Mouse (Mus musculus): ENCODE results near the gene Galk1. TPM values are rescaled to one million over a fixed set of nuclear protein-coding genes. Genes with fewer than 3 reads are reported as not detected.

The Galk1 gene
- polyA plus RNA-seq, 1 experiment from 2014 or later: 164 TPM

DNA sequence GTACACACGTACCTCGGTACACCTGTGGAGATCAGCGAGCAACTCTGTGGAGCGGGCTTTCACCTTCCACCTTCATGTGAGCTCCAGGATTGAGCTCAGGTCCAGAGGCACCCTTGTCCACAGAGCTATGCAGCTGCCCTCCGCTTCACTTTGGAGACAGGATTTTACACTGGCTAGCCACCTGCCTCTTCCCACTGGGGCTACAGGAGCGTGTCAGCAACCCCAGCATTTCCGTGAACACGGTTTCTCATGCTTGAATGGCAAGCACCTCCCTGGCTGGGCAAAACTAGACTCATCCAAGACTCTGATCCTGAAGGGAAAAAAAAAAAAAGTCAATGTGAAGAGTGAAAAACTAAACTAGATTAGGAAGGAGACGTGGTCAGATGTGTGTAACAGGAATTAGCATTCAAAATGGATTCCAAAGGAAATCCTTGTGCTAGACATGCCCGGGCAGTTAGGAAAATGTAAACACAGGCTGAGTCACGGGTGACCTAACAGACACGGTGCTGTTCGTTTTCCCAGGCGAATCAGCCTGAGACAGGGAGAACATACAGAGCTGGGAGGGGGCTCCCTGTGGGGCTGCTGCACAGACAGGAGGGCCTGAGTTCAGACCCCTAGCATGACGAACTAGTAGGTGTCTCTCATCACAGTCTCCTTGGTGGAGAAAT lies 42.4 kb downstream of the Galk1 start:
- Histone ChIP-seq H3K27me3 (peaks cover 23% of the 10 kb centered on the region), H3K4me2 (no peak overlapping the region), H3K4me1 (replicated peaks) (peaks cover 23% of the 10 kb centered on the region), H3K27ac (no peak overlapping the region), H3K4me3 (replicated peaks) (no peak overlapping the region), H3K9me3 (replicated peaks) (no peaks in the 10 kb centered on the region), H3K9ac (no peak overlapping the region), H3K36me3 (peaks cover 19% of the 10 kb centered on the region)
- DNase-seq: no peak
- ATAC-seq (ENCODE audit: low read depth): no peak
- 67% methylated on average over 15 of the region's 15 CpGs for WGBS (ENCODE audit: insufficient replicate concordance)

GRCm38 (mm10) chr11:115968731-115969405 lies 43.7 kb downstream of the Galk1 start:
- H3K9ac ChIP-seq: no peak overlapping the region
- no peak overlapping the region for H3K27ac ChIP-seq
- no peak for ATAC-seq (ENCODE audit: low read depth)
- H3K4me2 ChIP-seq: no peak overlapping the region
- 56% methylated on average over 5 of the region's 5 CpGs for WGBS (ENCODE audit: insufficient replicate concordance)
- peaks cover 25% of the 10 kb centered on the region for H3K4me1 ChIP-seq (replicated peaks)
- H3K9me3 ChIP-seq (replicated peaks): no peaks in the 10 kb centered on the region
- H3K4me3 ChIP-seq (replicated peaks): no peak overlapping the region
- H3K27me3 ChIP-seq: peaks cover 11% of the 10 kb centered on the region
- DNase-seq: no peak
- H3K36me3 ChIP-seq: peaks cover 32% of the 10 kb centered on the region

DNA sequence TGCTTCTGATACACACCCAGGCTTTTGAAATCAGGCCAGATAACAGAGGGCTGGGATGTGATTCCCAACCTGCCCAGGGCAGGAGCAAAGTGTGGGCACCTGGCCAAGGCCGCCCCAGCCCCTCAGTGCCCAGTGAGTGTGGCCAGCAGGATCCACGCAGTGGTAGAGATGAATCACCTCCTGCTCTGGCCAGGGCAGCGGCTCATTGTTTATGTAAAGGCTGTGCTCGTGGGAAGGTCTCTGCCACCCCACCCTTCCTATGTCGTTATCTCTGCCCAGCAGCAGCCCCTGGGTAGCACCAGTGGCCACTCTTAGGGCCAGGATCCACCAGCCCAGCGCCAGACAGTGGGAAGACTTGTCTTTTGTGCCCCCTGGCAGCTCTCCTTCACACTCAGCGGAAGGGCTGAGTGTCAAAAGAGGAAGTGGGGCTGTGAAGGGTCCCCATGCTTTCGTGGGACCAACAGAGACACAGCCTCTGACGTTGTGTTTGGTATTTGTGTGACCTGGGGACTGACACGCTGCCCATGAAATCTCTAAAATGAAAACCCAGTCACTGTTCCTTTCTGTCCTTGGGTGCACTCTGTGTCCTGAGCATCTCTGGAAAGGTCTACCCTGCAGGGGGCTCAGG lies 47.4 kb downstream of the Galk1 start:
- H3K9ac ChIP-seq: peak overlapping the region; percentile 22; the same call in 1 of the 2 replicates
- no peak overlapping the region for H3K4me3 ChIP-seq (replicated peaks)
- ATAC-seq (ENCODE audit: low read depth) (peak; percentile 60), DNase-seq (no peak)
- H3K4me2 ChIP-seq: 0 out of 2 replicates have a peak overlapping the region, but pooled peaks have one; percentile 12
- peaks cover 22% of the 10 kb centered on the region for H3K4me1 ChIP-seq (replicated peaks)
- no peaks in the 10 kb centered on the region for H3K27me3 ChIP-seq
- WGBS (ENCODE audit: insufficient replicate concordance): 27% methylated on average over 10 of the region's 10 CpGs
- H3K9me3 ChIP-seq (replicated peaks): no peaks in the 10 kb centered on the region
- peaks cover 68% of the 10 kb centered on the region for H3K36me3 ChIP-seq
- no peak overlapping the region for H3K27ac ChIP-seq

DNA sequence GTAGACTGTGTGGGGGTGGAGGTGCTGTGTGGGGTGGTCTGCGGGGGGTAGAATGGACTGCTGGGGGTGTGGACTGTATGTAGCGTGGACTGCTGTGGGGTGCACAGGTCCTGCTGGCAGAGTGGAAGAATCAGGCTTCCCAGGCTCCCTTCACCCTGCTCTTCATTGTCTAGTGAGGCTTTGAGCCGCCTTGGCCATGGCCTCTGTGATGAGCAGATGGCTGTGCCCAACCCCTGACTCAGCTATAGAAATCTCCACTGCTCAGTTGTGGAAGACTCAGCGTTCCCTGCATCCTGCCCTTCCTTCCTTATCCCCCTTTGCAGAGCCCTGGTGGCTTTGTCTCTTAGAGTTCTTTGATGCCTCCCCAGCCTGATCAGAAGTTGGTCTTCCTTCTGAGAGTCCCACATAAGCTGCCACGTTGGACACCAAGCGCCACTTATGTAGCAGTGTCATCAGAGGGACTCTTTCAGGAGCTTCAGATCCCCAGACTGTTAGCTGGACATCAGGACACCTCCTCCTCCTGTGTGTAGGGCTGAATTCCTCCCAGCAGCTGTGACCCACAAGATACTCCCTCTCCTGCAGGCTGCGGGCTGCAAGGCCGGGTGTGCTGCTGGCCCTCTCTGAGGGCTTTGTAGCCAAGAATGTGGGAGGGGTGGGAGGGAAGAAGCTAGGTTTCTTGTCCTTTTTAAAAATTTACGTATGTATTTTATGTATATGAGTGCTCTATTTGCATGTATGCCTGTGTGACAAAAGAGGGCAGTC lies 49.7 kb downstream of the Galk1 start:
- H3K27ac ChIP-seq: no peak overlapping the region
- H3K27me3 ChIP-seq: no peaks in the 10 kb centered on the region
- H3K4me1 ChIP-seq (replicated peaks): peaks cover 18% of the 10 kb centered on the region
- peaks cover 83% of the 10 kb centered on the region for H3K36me3 ChIP-seq
- DNase-seq (no peak), ATAC-seq (ENCODE audit: low read depth) (no peak)
- H3K9me3 ChIP-seq (replicated peaks): no peaks in the 10 kb centered on the region
- no peak overlapping the region for H3K4me2 ChIP-seq
- no peak overlapping the region for H3K4me3 ChIP-seq (replicated peaks)
- H3K9ac ChIP-seq: no peak overlapping the region
- 86% methylated on average over 9 of the region's 9 CpGs for WGBS (ENCODE audit: insufficient replicate concordance)

GRCm38 (mm10) chr11:115959018-115959417 lies 53.5 kb downstream of the Galk1 start:
- no peaks in the 10 kb centered on the region for H3K9me3 ChIP-seq (replicated peaks)
- no peaks in the 10 kb centered on the region for H3K27me3 ChIP-seq
- peaks cover 19% of the 10 kb centered on the region for H3K4me1 ChIP-seq (replicated peaks)
- WGBS (ENCODE audit: insufficient replicate concordance): 91% methylated on average over 9 of the region's 9 CpGs
- DNase-seq (no peak), ATAC-seq (ENCODE audit: low read depth) (no peak)
- no peak overlapping the region for H3K27ac ChIP-seq
- no peak overlapping the region for H3K4me3 ChIP-seq (replicated peaks)
- peaks cover 83% of the 10 kb centered on the region for H3K36me3 ChIP-seq
- no peak overlapping the region for H3K9ac ChIP-seq
- no peak overlapping the region for H3K4me2 ChIP-seq

Other genes starting within 250 kb of the Galk1 start
- gene Tmem94, start 247.3 kb downstream of the Galk1 start, polyA plus RNA-seq (2015; fragmentation: Nextera tagmentation; extraction: Ambion mirVana): 8.2 and 10.9 TPM in 2 replicates
- 5.7 and 6.0 TPM in 2 replicates for gene Caskin2, start 199.1 kb downstream of the Galk1 start, polyA plus RNA-seq (2015; fragmentation: Nextera tagmentation; extraction: Ambion mirVana)
- gene Tsen54, start 198.0 kb downstream of the Galk1 start, polyA plus RNA-seq (2015; fragmentation: Nextera tagmentation; extraction: Ambion mirVana): 19.3 and 20.1 TPM in 2 replicates
- gene Llgl2, start 188.7 kb downstream of the Galk1 start, polyA plus RNA-seq (2015; fragmentation: Nextera tagmentation; extraction: Ambion mirVana): 9.8 and 10.2 TPM in 2 replicates
- 0.36 and 0.46 TPM in 2 replicates for gene Myo15b, start 154.3 kb downstream of the Galk1 start, polyA plus RNA-seq (2015; fragmentation: Nextera tagmentation; extraction: Ambion mirVana)
- gene Smim5, start 112.8 kb downstream of the Galk1 start, polyA plus RNA-seq (2015; fragmentation: Nextera tagmentation; extraction: Ambion mirVana): 39.0 and 42.3 TPM in 2 replicates
- gene Smim6, start 100.7 kb downstream of the Galk1 start, polyA plus RNA-seq (2015; fragmentation: Nextera tagmentation; extraction: Ambion mirVana): 3.0 and 3.2 TPM in 2 replicates
- gene Sap30bp, start 79.4 kb downstream of the Galk1 start, polyA plus RNA-seq (2015; fragmentation: Nextera tagmentation; extraction: Ambion mirVana): 23.4 and 35.2 TPM in 2 replicates
- gene Recql5, start 79.2 kb downstream of the Galk1 start, polyA plus RNA-seq (2015; fragmentation: Nextera tagmentation; extraction: Ambion mirVana): 9.9 and 10.2 TPM in 2 replicates
- gene Itgb4, start 38.0 kb downstream of the Galk1 start, polyA plus RNA-seq (2015; fragmentation: Nextera tagmentation; extraction: Ambion mirVana): 0.23 and 0.25 TPM in 2 replicates
- 785 and 880 TPM in 2 replicates for gene H3f3b, start 15.2 kb upstream of the Galk1 start, polyA plus RNA-seq (2015; fragmentation: Nextera tagmentation; extraction: Ambion mirVana)
- 9.8 and 10.7 TPM in 2 replicates for gene Unk, start 17.6 kb upstream of the Galk1 start, polyA plus RNA-seq (2015; fragmentation: Nextera tagmentation; extraction: Ambion mirVana)
- gene Unc13d, start 65.2 kb upstream of the Galk1 start, polyA plus RNA-seq (2015; fragmentation: Nextera tagmentation; extraction: Ambion mirVana): 31.6 and 32.7 TPM in 2 replicates
- gene Wbp2, start 74.3 kb upstream of the Galk1 start, polyA plus RNA-seq (2015; fragmentation: Nextera tagmentation; extraction: Ambion mirVana): 58.9 and 81.2 TPM in 2 replicates
- gene Trim47, start 114.5 kb upstream of the Galk1 start, polyA plus RNA-seq (2015; fragmentation: Nextera tagmentation; extraction: Ambion mirVana): 3.7 and 4.0 TPM in 2 replicates
- 1.1 and 1.4 TPM in 2 replicates for gene Trim65, start 118.4 kb upstream of the Galk1 start, polyA plus RNA-seq (2015; fragmentation: Nextera tagmentation; extraction: Ambion mirVana)
- 66.6 and 70.9 TPM in 2 replicates for gene Mrpl38, start 126.1 kb upstream of the Galk1 start, polyA plus RNA-seq (2015; fragmentation: Nextera tagmentation; extraction: Ambion mirVana)
- gene Fbf1, start 155.4 kb upstream of the Galk1 start, polyA plus RNA-seq (2015; fragmentation: Nextera tagmentation; extraction: Ambion mirVana): 7.0 and 9.0 TPM in 2 replicates
- gene Ten1, start 186.1 kb upstream of the Galk1 start, polyA plus RNA-seq (2015; fragmentation: Nextera tagmentation; extraction: Ambion mirVana): 35.2 and 38.4 TPM in 2 replicates
- gene Acox1, start 186.3 kb upstream of the Galk1 start, polyA plus RNA-seq (2015; fragmentation: Nextera tagmentation; extraction: Ambion mirVana): 14.5 and 18.1 TPM in 2 replicates
- gene Evpl, start 225.4 kb upstream of the Galk1 start, polyA plus RNA-seq (2015; fragmentation: Nextera tagmentation; extraction: Ambion mirVana): 0.10 TPM in 2 replicates